Mouse (Mus musculus) urinary bladder, postnatal 25 days (tissue): ENCODE results near the gene Pax8.

Experiments used
- DNase-seq: peaks from one replicate; pipeline ENCODE4 v3.0.0; 2022; ENCODE audit warnings: low spot score

The Pax8 gene

DNA sequence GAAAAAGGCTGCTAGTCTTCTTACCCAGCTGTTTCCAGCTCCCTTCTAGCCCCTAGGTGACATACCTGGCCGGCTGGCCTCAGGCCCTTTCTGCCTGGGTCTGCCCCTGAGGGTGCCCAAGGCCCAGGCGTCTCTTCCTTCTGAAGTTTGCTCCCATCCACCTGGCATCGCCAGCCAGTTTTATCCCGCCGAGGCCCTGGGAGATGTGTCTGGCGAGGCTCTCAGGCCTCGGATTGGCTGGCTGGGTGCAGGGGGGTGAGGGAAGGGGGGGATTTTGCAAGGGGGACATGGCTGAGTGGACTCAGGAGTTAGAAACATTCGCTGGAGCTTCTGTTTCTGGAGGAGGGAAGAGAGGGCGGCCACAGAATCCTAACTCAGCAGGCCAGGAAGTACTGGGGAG, at the start of gene Pax8:
Gene Pax8 (minus strand): TSS at position 180 of the 400 bp plus-strand sequence.
- no peak for DNase-seq

DNA sequence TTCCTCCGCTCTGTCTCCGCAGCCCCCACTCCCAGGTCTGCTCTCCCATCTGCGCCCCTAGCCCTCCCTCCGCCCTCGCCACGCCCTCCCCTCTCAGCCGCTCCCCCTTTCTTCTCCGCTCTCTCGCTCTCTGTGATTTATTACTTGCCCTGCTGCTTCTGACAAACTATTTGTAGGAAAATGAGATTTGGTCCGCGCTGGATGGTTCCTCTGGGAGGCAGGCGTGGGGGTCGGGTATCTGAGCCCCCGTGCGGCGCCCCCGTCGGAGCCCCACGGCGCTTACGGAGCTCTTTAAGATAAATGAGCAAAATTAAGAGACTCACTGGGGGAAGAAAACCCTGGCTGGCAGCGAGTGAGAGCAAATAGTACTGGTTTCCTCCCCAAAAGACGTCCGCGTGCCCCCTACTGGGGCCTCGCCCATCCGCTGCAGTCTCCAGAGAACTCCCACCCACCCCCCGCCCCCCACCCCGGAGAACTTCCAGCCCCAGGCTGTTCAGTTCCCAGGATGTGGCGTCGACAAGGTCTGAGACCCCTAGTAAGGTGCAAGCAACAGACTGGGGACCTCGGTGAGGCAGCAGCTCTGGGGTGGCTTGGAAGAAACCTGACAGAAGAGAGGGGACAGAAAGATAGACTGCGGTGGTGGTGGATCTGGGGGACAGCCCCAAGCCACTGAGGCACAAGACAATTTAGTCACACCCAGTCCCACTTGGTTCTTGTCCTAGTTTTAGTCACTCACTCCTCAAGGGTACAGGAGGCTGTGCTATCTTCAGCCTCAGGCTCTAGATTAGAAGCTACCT, 46.2 kb upstream of the Pax8 start:
- DNase-seq = no peak

DNA sequence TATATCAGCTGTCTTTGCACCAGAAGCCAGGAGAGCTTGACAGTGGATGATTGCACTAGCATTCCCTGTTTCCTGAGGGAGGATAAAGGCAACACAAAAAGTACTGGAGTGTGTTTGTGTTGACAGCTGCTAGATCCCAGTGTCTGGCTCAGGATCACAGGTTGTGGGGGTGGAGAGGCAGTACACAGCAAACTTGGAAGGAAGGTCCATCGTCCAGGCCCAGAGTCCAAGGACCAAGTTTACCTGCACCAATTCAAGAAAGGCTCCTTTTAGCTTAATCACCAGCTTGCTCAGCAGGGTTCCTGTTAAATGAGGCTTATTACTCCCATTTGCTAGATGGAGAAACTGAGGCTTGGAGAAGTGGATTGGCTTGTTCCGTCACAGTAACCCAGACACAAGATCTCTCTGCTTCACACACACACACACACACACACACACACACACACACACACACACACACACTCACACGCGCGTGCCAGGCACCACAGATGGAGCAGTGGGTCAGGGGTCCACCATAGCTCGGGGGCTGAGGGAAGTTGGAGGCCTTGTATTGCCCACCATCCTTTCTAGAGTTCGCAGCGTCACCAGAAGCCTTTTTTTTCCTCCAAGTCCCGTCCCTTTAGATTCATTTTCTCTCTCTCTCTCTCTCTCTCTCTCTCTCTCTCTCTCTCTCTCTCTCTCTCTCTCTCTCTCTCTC, 45.3 kb upstream of the Pax8 start:
- no peak for DNase-seq

DNA sequence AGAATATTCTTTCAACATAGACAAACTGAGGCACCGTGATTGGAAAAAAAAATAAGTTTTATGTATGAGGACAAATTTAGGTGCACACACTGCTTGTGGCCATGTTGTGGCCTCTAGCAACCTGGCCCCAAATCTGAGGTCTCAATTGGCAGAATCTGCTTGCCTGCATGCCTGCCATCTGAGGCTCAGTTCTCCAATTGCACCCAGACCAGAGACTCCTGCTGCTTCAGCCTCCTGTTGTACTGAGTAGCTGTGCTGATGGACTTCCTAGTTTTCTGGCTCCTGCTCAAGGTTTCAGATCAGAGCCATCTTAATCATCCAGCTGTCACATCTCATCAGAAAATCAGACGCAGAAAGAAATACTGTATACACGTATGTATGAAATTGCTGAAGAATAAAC, 41.5 kb upstream of the Pax8 start:
- DNase-seq = no peak

DNA sequence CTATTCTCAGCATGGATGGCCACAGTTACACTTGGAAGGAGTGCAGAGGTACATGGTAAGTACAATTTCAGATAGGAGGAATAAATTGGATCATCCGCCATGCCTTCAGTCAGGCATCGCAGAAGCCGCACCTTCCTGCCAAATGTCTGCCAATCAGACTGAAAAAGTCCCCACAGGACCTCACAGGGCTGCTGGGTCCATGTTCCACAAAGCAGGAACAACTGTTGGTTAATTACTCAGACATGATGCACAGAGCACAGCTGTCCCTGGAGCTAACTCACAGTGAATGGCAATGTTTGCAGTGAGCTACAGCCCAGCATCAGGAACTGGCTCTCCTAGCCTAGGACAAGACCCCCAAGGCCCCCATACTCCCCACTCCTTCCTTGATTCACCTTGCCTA, 32.0 kb upstream of the Pax8 start:
- DNase-seq = no peak

DNA sequence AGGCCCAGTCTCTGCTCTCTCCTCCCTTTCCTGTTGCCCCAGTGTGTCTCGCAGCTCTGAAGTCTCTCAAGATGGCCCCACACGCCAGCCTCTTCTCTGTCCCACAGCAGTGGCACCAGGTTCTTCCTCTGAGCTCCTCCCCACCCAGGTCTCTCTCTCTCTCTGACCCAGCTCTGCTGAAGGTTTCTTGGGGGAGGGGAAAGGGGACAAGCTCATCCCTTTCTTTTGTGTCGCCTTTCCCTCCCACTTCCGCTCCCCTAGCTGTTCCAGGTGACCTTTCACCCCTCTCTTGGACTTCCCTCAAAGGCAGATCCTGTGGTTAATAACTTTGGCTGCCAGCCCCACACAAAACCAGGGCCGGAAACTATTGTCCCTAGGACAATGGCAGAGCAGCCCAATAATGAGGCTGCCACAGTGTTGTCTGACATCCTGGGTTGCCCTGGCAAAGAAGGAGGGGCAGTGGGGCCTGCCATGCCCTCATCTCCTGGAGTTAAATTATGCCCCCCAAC, 27.6 kb upstream of the Pax8 start:
- DNase-seq = no peak

DNA sequence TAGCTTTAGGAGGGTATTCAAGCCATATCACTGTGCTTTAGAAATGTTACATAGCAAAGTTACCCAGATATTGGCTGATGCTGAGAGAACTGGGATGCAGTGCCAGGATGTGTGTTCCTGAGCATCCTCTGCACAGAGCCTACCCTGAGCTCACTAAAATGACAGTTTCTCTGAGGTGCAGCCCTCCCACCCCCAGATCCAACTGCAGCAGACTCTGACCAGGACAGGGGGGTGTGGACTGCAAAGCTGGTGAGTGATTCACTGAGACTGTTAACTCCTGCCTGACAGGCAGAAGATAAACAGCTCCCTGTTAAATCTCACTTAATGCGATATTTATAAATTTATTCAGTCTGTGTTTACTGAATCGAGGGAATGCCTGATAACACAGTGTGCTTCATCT, 25.5 kb upstream of the Pax8 start:
- DNase-seq = no peak

DNA sequence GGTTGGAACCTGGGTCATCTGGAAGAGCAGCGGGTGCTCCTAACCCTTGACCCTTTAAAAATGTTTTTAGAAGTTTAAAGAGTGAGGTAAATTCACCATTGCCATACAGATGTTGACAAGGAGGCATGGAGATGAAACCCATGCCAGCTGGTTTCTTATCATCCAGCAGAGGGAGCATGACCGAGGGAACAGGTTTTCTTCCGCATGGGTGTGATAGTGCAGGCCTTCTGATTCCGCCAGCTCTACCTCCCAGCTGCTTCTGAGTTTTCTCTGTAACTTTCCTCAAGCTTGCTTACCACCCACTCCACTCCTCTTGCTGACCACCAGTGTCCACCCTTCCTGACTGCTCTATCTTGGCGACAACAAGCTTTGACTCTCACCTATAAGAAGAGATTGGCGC, 15.2 kb upstream of the Pax8 start:
- no peak for DNase-seq

DNA sequence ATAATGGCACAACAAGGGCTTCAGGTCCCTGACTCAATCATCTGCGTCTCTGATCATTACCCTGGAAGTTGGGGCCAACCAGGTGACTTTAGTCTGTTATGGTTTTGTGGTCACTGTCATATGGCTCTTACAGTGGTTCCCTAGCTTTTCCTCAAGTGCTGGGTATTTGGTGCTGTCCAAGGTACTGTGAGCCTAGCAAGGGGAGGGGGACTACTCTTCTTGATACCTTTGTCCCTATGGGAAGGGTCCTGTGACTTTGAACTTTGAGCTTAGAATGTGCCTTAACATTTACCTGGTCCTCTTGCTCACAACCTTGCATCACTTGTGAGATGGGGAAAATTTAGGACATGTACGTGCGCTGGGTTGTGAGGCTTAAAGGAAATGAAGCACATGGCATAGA, 13.3 kb upstream of the Pax8 start:
- no peak for DNase-seq

DNA sequence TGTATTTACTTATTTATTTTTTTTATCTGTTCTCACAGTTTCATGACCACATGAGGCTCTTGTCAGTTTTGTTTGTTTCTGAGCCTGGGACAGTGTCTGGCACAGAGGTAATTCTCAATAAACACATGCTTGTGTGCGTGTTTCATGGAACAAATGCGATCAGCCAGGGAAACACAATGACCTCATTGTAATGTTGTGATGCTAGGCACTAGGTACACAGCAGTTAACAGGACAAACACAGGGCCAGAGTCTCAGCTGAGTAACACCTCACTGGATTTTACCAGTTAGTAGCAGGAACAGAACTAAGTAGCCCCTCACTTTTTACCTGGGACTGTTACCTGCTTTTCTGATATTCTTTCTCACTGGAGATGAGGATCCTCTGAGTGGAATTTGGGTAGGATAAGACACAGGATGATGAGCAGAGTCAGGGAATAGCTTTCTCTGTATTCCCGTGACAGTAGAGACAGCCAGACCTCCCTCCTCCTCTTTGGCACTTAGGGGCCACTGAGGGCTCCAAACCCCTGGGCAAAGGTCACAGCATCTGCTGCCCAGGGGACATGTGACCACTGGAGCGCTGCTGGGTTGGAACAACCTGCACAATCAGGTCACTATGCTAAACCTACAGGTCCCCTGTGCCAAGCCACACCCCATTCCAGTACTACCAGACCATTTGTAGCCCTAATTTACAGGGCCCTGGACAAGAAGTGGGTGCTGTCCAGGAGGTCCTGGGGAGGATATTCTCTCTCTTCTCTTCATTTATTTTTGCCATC, 11.8 kb upstream of the Pax8 start:
- no peak for DNase-seq

DNA sequence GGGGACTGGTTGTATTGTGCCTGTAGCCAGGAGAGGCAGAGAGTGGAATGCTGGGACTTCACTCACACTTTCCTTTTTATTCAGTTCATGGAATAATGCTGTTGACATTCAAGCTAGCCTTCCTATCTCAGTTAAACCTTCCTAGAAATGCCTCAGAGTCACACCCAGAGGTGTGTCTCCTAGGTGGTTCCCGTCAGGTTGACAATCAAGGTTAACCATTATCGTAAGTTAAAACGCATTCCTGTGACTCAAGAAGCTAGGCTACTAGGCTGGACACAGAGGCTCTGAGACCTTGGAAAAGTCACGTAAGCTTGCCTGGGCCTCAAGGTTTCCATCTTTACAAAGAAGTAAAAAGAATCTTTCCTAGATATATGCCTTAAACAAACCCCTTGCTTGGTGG, 10.0 kb upstream of the Pax8 start:
- DNase-seq = no peak

DNA sequence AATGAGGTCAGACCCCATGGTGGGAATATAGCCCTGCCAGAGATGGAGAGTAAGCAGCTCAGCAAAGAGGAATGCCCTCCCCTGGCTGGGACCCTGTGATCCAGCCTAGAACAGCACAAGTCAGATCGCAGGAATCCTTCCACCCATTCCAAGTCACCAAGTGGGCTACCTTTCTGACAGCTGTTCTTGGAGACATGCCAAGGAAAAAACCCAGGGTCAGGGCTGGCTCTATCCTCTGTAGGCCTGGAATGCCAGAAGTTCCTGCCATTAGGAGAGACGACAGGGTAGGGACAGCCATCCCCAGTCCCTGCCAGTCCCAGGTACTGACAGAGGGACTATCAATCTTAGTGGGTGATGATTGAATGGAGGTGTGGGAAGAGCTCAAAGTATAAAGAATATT, 4.5 kb upstream of the Pax8 start:
- DNase-seq = no peak

DNA sequence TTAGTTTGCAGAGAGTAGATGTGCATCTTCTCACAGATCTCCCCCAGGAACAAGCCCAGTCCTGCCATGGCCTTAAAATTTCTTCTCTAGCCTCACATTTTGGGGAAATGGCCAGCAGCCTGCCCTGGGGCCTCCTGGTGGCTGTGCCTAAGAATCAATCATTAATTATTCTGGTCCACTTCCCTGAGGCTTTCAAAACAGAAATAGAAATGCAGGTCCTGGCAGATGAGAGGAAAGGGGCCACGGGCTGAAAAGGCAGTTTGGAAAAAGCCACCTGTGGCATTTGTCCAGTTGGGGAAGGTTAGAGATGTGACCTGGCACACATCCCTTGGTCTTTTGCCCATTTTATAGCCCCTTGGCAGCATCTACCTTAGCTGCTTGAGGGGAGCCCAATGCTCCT, 3.8 kb upstream of the Pax8 start:
- no peak for DNase-seq

DNA sequence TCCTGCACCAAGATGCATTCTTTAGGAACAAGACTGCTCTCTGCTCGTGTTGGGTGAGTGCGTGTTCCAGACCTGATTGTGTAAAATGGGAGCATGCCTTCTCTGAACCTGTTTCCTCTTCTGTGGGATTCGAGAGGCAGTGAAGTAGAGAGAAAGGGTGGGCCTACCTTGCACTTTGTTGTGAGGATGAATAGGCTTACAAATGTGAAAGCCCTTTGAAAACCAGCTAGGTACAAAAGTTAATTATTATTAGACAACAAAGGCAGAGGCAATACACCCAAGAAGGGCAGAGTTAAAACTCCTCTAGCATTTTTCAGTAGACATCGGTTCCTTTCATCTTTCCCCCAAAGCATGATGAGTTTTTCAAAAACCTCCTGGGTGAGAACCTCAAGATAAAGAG, 3.2 kb upstream of the Pax8 start:
- DNase-seq = no peak

DNA sequence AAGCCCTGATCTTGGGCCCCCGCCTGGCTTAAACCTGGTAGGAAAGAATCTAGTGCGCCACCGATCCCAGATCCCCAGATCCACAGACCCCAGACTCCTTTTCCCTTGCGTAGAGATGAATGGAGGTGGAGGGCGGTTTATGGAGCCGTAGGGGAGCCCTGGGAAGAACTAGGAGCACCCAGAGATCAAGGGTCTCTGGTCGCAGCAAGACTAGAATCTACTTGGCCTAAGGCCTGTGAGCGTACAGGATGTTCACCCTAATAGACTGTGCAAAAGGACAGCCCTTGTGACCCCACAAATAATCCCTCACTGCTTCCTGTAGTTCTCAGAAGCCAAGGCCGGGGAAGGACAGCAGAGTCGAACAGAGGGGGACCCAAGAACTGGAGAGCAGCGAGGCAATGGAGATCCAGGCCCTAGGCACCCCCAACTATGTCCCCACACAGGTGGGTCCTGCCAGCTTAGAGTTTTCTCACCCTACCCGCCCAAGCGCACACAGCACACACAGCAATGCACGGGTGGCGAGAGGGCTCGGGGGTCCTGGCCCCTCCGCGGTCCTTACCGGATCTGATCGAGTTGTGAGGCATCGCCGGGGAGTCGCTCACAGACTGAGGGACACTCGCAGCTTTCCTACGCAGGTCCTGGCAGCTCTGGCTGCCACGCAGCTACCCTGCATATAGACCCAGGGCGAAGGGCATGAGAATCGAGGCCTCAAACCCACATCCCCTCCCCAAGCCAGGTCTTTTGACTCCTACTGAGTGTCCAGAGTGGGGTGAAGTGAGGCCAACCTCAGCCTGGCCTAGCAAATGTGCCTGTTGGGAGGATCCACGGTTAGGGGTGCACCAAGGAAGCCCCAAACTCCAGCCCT, 653 bp downstream of the Pax8 start:
- DNase-seq = no peak

DNA sequence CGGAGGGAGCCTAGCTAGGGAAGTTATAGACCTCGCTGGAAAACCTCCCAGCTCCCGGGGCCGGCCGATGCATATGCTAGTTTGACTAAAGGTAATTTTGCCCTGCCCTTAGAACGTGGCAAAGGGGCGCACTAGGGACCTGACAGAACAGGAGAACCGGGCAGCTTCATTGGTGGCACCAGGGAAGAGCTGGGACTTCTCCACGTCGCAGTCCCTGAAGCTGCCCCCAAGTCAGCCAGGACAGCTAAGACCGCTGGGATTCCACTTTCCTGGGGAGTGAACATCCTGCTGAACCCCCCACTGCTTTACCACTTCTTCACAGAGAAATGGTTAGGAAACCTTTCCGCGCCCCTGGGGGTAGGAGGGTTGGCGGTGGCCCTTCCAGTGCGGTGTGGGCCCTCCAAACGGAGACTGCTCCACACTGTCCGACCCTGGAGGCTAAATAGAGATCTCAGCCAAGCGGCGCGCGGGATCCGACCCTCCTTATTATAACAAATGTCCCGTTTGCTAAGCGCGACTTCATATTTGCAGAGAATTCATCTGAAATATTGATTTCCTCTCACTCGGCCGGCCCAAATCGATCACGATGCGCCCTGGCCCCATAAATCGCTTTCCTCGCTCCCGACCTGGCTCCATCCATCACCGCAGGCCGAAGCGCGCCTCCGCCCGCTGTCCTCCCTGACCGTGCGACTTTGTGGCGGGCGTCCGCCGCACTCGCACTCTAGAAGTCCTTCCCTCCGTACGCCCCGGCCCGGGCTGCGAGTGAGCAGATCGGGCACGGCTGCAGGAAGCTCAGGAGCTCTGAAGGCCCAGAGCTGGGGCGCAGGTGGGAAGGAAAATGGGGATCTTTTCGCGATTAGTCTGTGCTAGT, 1.5 kb downstream of the Pax8 start:
- no peak for DNase-seq

DNA sequence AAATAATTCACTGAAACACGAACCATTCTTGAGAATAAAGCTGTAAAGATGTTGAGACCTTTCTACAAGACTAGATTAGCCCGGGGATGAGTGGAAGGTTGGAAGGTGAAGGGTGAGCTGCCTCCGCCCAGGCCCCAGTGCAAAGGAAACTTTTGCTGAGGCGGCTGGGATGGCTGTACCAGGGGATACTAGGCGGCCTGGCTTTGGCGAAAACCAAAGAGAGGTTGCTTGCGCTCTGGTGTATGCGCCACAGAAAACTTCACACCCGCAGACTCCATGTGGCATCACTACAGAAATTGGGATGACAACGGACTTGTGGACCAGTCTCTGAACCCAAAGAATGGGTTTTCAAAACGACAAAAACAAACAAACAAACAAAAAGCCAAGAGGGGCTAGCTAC, 2.7 kb downstream of the Pax8 start:
- DNase-seq = no peak

DNA sequence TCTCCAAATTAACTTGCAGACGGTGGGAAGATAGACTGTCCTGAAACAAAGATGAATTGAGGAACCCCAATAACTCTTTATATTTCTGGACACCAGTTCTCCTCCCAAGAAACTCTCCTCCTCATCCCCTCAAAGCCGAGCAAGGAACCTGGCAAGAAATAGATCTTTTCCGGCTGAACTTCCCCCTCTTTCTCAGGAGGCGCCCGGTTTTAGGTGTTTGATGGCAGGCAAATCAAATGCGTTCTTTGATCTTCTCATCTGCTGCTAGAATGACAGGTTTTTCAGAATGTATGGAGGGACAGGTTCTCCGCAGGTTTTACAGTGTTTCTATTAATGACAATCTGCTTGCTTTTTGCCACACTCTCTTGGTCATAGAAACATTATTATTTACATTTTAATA, 3.3 kb downstream of the Pax8 start:
- no peak for DNase-seq

DNA sequence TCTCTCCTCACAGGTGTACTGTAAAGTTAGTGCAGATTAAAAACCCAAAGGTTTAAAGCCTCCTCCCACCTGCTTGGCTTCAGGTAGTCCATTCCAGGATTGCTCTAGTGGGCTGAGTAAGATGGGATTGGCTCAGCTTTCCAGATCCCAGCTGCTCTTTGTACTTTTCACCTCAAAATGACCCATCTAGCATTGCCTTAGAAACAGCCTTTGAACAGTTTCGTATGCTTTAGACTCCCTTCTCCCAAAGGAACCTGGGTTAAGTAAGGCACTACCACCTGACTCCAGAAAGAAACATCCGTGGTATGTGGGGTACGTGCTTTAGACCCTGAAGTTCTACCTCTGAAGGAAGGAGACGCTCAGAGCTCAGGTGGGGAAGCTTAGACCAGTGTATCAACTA, 6.3 kb downstream of the Pax8 start:
- no peak for DNase-seq

DNA sequence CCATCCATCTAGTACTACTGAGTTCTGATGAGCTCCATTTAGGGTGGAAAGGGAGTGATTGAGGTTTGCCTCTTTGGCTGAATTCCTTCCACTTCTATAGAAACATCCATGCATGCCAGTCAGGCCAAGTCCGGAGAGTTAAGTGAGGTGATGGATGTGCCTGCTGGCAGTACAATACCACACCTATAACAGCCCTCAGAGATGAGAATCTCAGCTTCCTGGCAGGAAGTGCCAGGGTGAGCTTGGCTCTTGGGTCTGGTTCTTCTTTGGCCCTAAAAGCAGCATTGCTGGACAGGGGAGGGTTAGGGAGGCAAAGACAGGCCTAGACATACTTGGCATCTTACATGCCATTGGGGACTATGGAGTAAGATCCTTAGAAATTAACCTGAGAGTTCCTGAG, 7.0 kb downstream of the Pax8 start:
- DNase-seq = no peak

DNA sequence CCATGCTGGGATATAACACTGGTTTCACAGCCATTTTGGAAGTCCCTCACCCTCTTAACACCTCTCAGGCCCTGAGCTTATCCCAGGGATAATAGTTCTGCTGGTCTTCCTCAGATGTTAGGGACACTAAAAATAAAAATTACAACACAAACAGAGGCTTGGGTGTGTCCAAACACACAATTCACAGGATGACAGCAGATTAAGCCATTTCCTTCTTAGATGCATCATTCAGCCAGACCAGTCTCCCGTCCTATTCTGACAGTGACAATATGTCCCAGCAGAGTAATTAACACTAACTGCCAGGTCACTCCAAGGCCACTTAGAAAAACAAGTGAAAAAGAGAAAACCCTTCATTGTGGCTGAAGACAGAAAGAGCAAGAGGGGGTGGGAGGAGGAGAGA, 8.2 kb downstream of the Pax8 start:
- no peak for DNase-seq
